Mouse (Mus musculus): Measurements from ENCODE around the gene Krt4. TPM values are rescaled to one million over a fixed set of nuclear protein-coding genes. Genes with fewer than 3 reads are reported as not detected.

Gene Krt4
- polyA plus RNA-seq, 1 experiment = not detected

DNA sequence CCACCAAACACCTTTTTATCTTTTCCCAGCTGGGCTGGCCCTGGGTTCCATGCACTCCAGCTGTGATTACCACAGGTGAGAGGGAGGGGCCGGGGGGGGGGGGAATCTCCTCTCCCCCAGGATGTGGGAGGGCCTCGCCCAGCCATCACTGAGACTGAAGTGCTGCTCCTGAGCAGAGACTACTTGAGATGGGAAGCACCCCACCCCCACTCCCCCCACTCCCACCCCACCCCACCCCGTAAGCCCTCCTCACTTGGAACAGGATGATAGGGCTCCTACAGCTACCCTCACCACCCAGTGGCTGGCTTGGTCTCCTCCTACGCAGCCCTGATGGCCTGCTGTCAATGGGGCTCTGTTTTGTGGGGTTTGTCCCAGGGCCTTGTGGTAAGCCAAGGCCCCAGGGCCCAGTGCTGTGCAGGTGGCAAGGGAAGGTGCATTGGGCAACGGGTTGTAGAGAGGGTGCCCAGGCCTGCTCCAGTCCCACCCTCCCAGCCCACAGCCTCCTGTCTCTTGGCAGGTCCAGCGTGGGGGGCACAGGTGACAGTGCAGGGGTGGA lies 15.8 kb upstream of the Krt4 start, which contains the start of gene Krt79:
Krt79 (minus strand) TSS at position 51 of the 556 bp plus-strand sequence.
- H3K4me3 ChIP-seq (replicated peaks) = no peak within 1 kb of the TSS
- no peaks in the 10 kb centered on the region for H3K27me3 ChIP-seq (ENCODE audit: control insufficient read depth)
- no peaks in the 10 kb centered on the region for H3K36me3 ChIP-seq (ENCODE audit: control insufficient read depth)
- H3K9me3 ChIP-seq (ENCODE audit: control insufficient read depth, low read length) = no peaks in the 10 kb centered on the region
- H3K4me1 ChIP-seq (ENCODE audit: control insufficient read depth) = peaks cover 2% of the 10 kb centered on the region
- no peak for TF ChIP-seq GATA1 (IDR thresholded peaks at IDR 0.05; ENCODE audit: low read length)
- no peak for TF ChIP-seq TAL1 (IDR thresholded peaks at IDR 0.05; ENCODE audit: low read length)

DNA sequence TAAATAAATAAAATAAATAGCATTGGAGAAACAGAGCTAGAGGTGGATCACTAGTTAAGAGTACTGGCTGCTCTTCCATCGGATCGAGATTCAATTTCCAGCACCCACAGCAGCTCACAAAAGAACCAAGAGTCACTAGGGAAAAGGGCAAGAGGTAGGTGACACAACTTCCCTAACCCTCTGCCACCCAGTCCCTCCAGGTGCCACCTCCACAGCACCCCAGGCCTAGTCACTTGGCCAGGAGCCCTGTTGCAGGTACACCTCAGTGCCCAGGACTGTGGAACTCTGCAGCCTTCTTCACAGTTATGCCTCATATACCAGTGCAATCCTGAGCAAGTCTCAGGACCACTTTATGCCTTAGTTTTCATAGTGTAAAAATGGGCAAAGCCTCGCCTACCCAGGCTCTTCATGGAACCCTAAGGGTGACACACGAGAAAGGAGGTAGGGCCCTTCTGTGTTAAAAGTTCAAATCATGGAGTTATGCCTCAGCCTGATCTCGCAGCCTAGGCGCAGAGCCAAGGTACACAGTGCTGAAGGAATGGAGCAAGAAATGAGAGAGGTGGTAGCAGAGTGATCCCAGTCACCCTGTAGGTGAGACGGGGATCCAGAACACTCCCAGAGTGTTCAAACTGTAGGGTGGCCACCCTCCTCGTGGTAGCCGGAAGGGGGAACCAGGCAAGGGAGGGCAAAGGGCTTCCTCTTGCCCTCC lies 14.2 kb upstream of the Krt4 start:
- TF ChIP-seq TAL1 (IDR thresholded peaks at IDR 0.05; ENCODE audit: low read length) (no peak), GATA1 (IDR thresholded peaks at IDR 0.05; ENCODE audit: low read length) (no peak)
- H3K36me3 ChIP-seq (ENCODE audit: control insufficient read depth) = no peaks in the 10 kb centered on the region
- H3K4me3 ChIP-seq (replicated peaks) = no peak overlapping the region
- H3K27me3 ChIP-seq (ENCODE audit: control insufficient read depth) = peaks cover 3% of the 10 kb centered on the region; the same call in 1 of the 2 replicates
- no peaks in the 10 kb centered on the region for H3K9me3 ChIP-seq (ENCODE audit: control insufficient read depth, low read length)
- H3K4me1 ChIP-seq (ENCODE audit: control insufficient read depth) = peaks cover 2% of the 10 kb centered on the region

DNA sequence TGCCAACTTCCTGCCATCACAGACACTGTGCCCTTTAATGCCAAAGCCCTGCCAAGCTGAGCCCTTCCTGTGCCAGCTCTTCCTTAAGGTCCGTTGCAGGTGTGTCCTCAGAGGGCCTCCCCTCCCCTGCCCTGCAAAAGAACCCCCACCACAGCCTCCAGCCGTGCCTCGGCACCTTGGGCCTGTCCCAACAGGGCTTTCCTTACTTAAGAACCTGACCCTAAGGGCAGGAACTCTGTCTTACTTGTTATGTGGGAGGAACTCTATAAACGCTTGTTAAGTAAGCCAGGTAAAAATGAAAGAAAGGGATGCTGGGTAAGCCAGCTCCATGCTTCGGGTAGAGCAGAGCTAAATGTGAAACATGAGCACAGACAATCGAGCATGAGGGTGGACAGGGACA lies 8.5 kb upstream of the Krt4 start:
- H3K4me3 ChIP-seq (replicated peaks) = no peak overlapping the region
- no peak for TF ChIP-seq GATA1 (IDR thresholded peaks at IDR 0.05; ENCODE audit: low read length)
- no peak for TF ChIP-seq TAL1 (IDR thresholded peaks at IDR 0.05; ENCODE audit: low read length)
- H3K36me3 ChIP-seq (ENCODE audit: control insufficient read depth) = no peaks in the 10 kb centered on the region
- no peaks in the 10 kb centered on the region for H3K9me3 ChIP-seq (ENCODE audit: control insufficient read depth, low read length)
- peaks cover 29% of the 10 kb centered on the region for H3K27me3 ChIP-seq (ENCODE audit: control insufficient read depth)
- H3K4me1 ChIP-seq (ENCODE audit: control insufficient read depth) = no peaks in the 10 kb centered on the region

DNA sequence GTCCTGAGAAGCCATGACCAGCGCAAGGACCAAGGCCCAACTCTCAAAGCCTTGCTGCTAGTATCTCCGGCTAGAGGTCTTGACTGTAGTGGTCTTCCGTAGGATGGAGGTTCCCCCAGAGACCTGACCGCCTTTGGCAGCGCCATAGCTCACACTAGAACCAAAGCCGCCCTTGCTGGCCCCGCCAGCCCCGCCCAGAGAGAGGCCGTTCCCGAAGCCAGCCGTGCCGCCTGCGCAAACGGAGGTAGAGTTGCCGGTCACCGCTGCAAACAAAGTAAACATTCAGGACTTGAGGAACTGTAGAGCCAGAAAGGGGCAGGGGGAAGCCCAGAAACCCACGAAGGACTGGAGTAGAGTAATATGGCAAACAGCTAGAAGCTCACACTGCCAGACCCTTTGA lies 5.1 kb upstream of the Krt4 start:
- Histone ChIP-seq H3K4me3 (replicated peaks) (no peak overlapping the region), H3K27me3 (ENCODE audit: control insufficient read depth) (peaks cover 31% of the 10 kb centered on the region), H3K36me3 (ENCODE audit: control insufficient read depth) (no peaks in the 10 kb centered on the region)

DNA sequence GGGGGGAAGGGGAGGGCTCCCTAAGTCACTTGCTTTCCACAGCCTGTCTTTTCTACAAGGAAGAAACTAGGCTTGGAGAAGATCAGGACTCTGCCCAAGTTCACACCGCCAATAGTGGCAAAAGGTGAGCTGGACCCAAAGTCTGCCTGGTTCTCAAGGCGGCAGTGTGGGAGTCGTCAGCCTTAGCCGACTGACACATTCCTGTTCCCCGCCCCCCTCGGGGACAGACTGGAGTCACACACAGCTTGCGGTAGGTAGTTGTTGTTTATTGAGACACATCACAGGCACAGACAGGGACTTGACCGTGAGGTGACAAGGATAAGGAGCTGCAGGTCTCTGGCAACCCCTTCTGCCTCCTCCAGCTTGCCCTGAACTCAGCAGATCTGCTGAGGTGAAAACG lies 4.6 kb upstream of the Krt4 start:
- H3K9me3 ChIP-seq (ENCODE audit: control insufficient read depth, low read length) = no peaks in the 10 kb centered on the region
- H3K27me3 ChIP-seq (ENCODE audit: control insufficient read depth) = peaks cover 29% of the 10 kb centered on the region
- TF ChIP-seq TAL1 (IDR thresholded peaks at IDR 0.05; ENCODE audit: low read length) = no peak
- TF ChIP-seq GATA1 (IDR thresholded peaks at IDR 0.05; ENCODE audit: low read length) = no peak
- no peaks in the 10 kb centered on the region for H3K36me3 ChIP-seq (ENCODE audit: control insufficient read depth)
- no peaks in the 10 kb centered on the region for H3K4me1 ChIP-seq (ENCODE audit: control insufficient read depth)
- H3K4me3 ChIP-seq (replicated peaks) = no peak overlapping the region

More for the DNA sequence above, 5.1 kb upstream of the Krt4 start:
- TF ChIP-seq TAL1 (IDR thresholded peaks at IDR 0.05; ENCODE audit: low read length) = no peak
- H3K9me3 ChIP-seq (ENCODE audit: control insufficient read depth, low read length) = no peaks in the 10 kb centered on the region
- H3K4me1 ChIP-seq (ENCODE audit: control insufficient read depth) = no peaks in the 10 kb centered on the region

DNA sequence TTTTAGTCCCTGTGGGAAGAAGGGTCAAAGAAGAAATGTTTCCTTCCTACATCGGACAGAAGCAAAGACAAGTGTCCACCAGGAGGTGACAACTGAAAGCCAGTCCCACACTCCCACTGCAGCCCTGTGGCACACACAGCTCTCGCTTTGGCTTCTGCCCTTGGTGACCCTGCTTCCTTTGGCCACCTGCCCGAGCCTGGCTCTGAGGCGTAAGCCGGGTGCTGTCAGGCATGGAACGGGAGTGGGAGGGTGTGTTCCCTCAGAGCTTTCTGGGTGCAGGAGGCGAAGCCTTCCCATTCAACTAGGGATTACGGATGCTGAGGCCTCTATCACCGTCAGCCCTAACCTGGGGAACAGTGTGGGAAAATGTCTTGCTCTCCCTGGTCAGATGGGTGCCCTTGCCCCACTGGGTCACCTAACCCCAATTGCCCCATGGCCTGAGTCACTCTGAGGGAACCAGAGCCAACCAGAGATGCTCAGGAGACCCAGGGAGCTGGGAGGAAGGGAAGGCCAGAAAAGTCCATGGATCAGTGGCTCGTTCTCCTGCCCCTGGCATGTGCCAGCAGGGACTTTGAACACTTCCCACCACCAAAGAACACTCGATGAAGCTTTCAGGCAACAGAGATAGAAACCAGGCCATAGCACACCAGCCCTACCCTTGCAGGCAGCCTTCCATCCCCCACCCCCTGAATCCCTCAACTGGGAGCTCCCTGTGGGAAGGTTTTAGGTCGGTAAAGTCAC lies 3.0 kb upstream of the Krt4 start:
- Histone ChIP-seq H3K36me3 (ENCODE audit: control insufficient read depth) (no peaks in the 10 kb centered on the region), H3K4me3 (replicated peaks) (no peak overlapping the region), H3K27me3 (ENCODE audit: control insufficient read depth) (peaks cover 29% of the 10 kb centered on the region), H3K9me3 (ENCODE audit: control insufficient read depth, low read length) (no peaks in the 10 kb centered on the region), H3K4me1 (ENCODE audit: control insufficient read depth) (no peaks in the 10 kb centered on the region)
- TF ChIP-seq TAL1 (IDR thresholded peaks at IDR 0.05; ENCODE audit: low read length) = no peak

DNA sequence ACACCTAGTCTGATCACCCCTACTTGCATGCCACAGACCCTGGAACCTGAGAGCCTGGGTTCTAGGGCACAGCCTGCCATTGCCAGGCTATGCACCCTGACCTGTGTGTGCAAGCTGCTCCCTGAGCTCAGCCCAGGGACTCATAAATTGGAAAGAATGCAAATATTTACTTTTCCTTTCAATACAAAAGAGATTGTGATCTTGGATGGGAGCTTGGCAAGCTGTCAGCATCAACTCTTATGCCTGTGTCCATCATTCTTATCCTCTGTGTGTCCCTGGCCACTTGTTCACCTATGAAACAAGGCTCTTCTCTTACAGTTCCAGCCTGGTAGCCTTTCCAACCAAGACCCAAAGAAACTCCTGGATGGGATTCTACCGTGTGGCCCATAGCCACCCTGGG lies 506 bp upstream of the Krt4 start:
- Histone ChIP-seq H3K4me1 (ENCODE audit: control insufficient read depth) (no peaks in the 10 kb centered on the region), H3K36me3 (ENCODE audit: control insufficient read depth) (no peaks in the 10 kb centered on the region), H3K9me3 (ENCODE audit: control insufficient read depth, low read length) (no peaks in the 10 kb centered on the region), H3K4me3 (replicated peaks) (no peak overlapping the region), H3K27me3 (ENCODE audit: control insufficient read depth) (peaks cover 14% of the 10 kb centered on the region)
- no peak for TF ChIP-seq GATA1 (IDR thresholded peaks at IDR 0.05; ENCODE audit: low read length)
- no peak for TF ChIP-seq TAL1 (IDR thresholded peaks at IDR 0.05; ENCODE audit: low read length)

DNA sequence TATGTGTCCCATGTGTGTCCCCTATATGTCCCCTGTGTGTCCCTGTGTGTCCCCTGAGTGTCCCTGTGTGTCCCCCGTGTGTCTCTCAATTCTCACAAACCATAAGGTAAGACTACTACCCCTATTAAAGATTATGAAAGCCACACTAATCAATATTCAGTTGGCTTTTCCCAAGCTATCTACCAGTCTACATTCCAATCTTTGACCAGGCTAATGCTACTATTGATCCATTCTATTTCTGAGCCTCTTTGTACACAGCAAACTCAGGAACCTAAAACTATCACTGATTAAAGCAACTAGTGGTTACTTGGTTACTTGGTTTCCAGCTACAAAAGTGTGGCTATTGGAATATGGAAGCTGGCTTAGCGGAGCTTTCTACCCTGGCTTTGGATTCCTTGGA lies 2.2 kb downstream of the Krt4 start:
- TF ChIP-seq GATA1 (IDR thresholded peaks at IDR 0.05; ENCODE audit: low read length) (no peak), TAL1 (IDR thresholded peaks at IDR 0.05; ENCODE audit: low read length) (no peak)
- H3K4me3 ChIP-seq (replicated peaks) = no peak overlapping the region
- H3K27me3 ChIP-seq (ENCODE audit: control insufficient read depth) = 0 out of 2 replicates have a peak, but pooled peaks cover under 1% of the 10 kb centered on the region
- H3K4me1 ChIP-seq (ENCODE audit: control insufficient read depth) = no peaks in the 10 kb centered on the region
- no peaks in the 10 kb centered on the region for H3K9me3 ChIP-seq (ENCODE audit: control insufficient read depth, low read length)
- H3K36me3 ChIP-seq (ENCODE audit: control insufficient read depth) = no peaks in the 10 kb centered on the region

DNA sequence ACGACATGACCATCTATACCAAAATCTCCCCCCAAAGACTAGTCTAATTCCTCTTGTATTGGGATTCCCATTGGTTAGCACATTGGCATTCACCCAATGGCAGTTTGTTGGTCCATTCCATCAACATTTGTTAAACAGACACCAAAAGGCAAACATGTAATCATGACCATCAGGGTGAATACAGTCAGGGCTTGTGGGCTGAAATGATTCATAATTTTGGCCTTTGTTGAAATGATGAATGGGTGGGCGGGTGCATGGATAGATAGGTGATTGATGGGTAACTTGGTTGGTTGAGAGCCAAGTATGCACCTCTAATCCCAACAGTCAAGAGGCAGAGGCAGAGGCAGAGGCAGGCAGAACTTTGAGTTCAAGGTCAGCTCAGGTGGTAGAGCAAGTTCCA lies 8.5 kb downstream of the Krt4 start:
- no peaks in the 10 kb centered on the region for H3K27me3 ChIP-seq (ENCODE audit: control insufficient read depth)

More for the DNA sequence above, 8.5 kb downstream of the Krt4 start:
- Histone ChIP-seq H3K4me3 (replicated peaks) (no peak overlapping the region), H3K4me1 (ENCODE audit: control insufficient read depth) (no peaks in the 10 kb centered on the region), H3K36me3 (ENCODE audit: control insufficient read depth) (no peaks in the 10 kb centered on the region), H3K9me3 (ENCODE audit: control insufficient read depth, low read length) (no peaks in the 10 kb centered on the region)
- TF ChIP-seq TAL1 (IDR thresholded peaks at IDR 0.05; ENCODE audit: low read length) = no peak
- TF ChIP-seq GATA1 (IDR thresholded peaks at IDR 0.05; ENCODE audit: low read length) = no peak

Measured in erythroblast, embryonic 14.5 days (primary cell).